Mouse (Mus musculus) inflammation-experienced regulatory T-cells, adult 6 months (primary cell): ENCODE results near the gene Zfp712. TPM values are rescaled to one million over a fixed set of nuclear protein-coding genes. Genes with fewer than 3 reads are reported as not detected.

Source experiments
- ATAC-seq: one replicate; pipeline ENCODE4 v1.8.0; 2017
- polyA plus RNA-seq, 3 experiments: library from polyadenylated mRNA; unstranded; fragments of 100-300 nt; shearing (Covaris generic); gene quantifications; one replicate each; pipeline ENCODE4 v1.2.1; 2017

The Zfp712 gene
- polyA plus RNA-seq: 1 to 10 TPM; 6.9 to 8.7 (median 8.6) TPM

- peak; percentile 93 for ATAC-seq
Measured at GRCm38 (mm10) chr13:67060786-67061358, at the start of gene Zfp712. Zfp712 (minus strand) TSS chr13:67061170.

GRCm38 (mm10) chr13:67108821-67109206, 47.8 kb upstream of the Zfp712 start:
- peak; percentile 79 for ATAC-seq

GRCm38 (mm10) chr13:67108194-67108820, 47.3 kb upstream of the Zfp712 start, which contains the start of gene Gm28557:
Gm28557 (minus strand) TSS chr13:67108604.
- ATAC-seq: peak; percentile 97

- no peak for ATAC-seq
Measured at GRCm38 (mm10) chr13:67107681-67108080, 46.7 kb upstream of the Zfp712 start.

GRCm38 (mm10) chr13:67097876-67098275, 36.9 kb upstream of the Zfp712 start, which contains the start of gene Zfp708:
Zfp708 (minus strand) TSS chr13:67097976.
- no peak for ATAC-seq

- ATAC-seq: no peak
Measured at GRCm38 (mm10) chr13:67090154-67090553, 29.2 kb upstream of the Zfp712 start.

- peak; percentile 20 for ATAC-seq
Measured at GRCm38 (mm10) chr13:67081946-67082345, 21.0 kb upstream of the Zfp712 start.

GRCm38 (mm10) chr13:67081142-67081713, 20.3 kb upstream of the Zfp712 start:
- ATAC-seq: peak; percentile 94

- ATAC-seq: no peak
Measured at GRCm38 (mm10) chr13:67077244-67077643, 16.3 kb upstream of the Zfp712 start.

GRCm38 (mm10) chr13:67072786-67073185, 11.8 kb upstream of the Zfp712 start:
- ATAC-seq: no peak

- no peak for ATAC-seq
Measured at GRCm38 (mm10) chr13:67065386-67065785, 4.4 kb upstream of the Zfp712 start.

- no peak for ATAC-seq
Measured at GRCm38 (mm10) chr13:67062427-67062826, 1.5 kb upstream of the Zfp712 start.

GRCm38 (mm10) chr13:67060161-67060785, 697 bp downstream of the Zfp712 start:
- no peak for ATAC-seq

Other genes with a start within 250 kb of the Zfp712 start
- 1 to 10 TPM in 1 of 3 experiments, under 1 TPM in 2; 0.63 to 2.2 (median 0.81) TPM for gene Gm10767, start 156.3 kb downstream of the Zfp712 start, polyA plus RNA-seq
- gene Zfp708, start 36.8 kb upstream of the Zfp712 start, polyA plus RNA-seq: 1 to 10 TPM; 3.4 to 7.7 (median 5.8) TPM
- gene Gm28557, start 47.4 kb upstream of the Zfp712 start, polyA plus RNA-seq: 1 to 10 TPM; 3.7 to 5.5 (median 4.8) TPM
- under 1 TPM in 2 of 3 experiments, not detected in 1; 0.44 to 0.50 TPM for gene Rslcan18, start 55.1 kb upstream of the Zfp712 start, polyA plus RNA-seq
- 1 to 10 TPM; 1.9 to 2.6 (median 2.0) TPM for gene Zfp759, start 60.5 kb upstream of the Zfp712 start, polyA plus RNA-seq
- gene Rsl1, start 112.0 kb upstream of the Zfp712 start, polyA plus RNA-seq: 10 to 100 TPM; 17.0 to 23.5 (median 21.8) TPM
- gene Zfp455, start 133.3 kb upstream of the Zfp712 start, polyA plus RNA-seq: 1 to 10 TPM; 5.7 to 6.5 (median 6.5) TPM
- 1 to 10 TPM; 1.4 to 3.7 (median 1.9) TPM for gene Zfp458, start 217.3 kb upstream of the Zfp712 start, polyA plus RNA-seq
- gene Zfp457, start 245.3 kb upstream of the Zfp712 start, polyA plus RNA-seq: under 1 TPM in 1 of 3 experiments, not detected in 2; 0.40 TPM